Mouse (Mus musculus): ENCODE data around the gene Ctso. TPM values are rescaled to one million over a fixed set of nuclear protein-coding genes. Genes with fewer than 3 reads are reported as not detected.

Ctso gene
- 5.1 and 7.1 TPM in 2 replicates for polyA plus RNA-seq (2014; fragmentation: Nextera tagmentation; extraction: Ambion mirVana)

- peak within 1 kb of the TSS; percentile 58; the same call in 1 of the 2 replicates for H3K27ac ChIP-seq (replicated peaks; ENCODE audit: low read depth, low read length)
- peak within 1 kb of the TSS; percentile 60 for H3K4me3 ChIP-seq (replicated peaks; ENCODE audit: low read depth, low read length)
- no peaks in the 10 kb centered on the region for H3K36me3 ChIP-seq (ENCODE audit: control insufficient read depth, insufficient read depth, low read length)
- H3K4me2 ChIP-seq (ENCODE audit: low read length): peak within 1 kb of the TSS; percentile 68
- no peaks in the 10 kb centered on the region for H3K4me1 ChIP-seq (ENCODE audit: control insufficient read depth, insufficient read depth, low read length)
- 11% methylated on average over 27 of the region's 27 CpGs for WGBS
- H3K27me3 ChIP-seq (ENCODE audit: control insufficient read depth, insufficient read depth, low read length): no peaks in the 10 kb centered on the region
- no peaks in the 10 kb centered on the region for H3K9me3 ChIP-seq (ENCODE audit: control insufficient read depth, low read length)
- ATAC-seq (ENCODE audit: low FRiP score, low TSS enrichment) (peak; percentile 81), DNase-seq (peak; percentile 88)
- H3K9ac ChIP-seq (replicated peaks; ENCODE audit: low read length): peak within 1 kb of the TSS; percentile 67
These were observed at the start of gene Ctso for GRCm38 (mm10) chr3:81932141-81933101. Ctso (plus strand) TSS chr3:81932601.

DNA sequence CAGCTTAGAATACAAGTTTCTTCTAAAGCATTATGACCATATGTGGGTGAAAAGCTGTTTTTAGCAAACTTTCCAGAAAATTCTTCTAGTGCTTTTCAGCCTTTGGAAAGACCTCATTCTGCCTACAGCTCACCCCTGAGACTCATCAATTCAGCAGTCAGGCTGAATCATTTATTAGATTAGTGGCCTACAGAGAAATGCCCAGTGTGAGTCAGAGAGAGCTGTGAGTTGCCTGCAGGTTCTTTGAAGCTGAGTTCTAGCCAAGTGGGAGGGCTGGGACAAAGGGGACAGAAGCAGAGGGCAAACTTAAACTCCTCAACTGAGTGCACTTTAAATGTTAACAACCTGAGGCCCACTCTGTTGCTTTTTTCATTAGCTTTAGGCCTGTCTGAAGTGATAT is 48.5 kb upstream of the Ctso start:
- Histone ChIP-seq H3K9me3 (ENCODE audit: control insufficient read depth, low read length) (no peaks in the 10 kb centered on the region), H3K4me1 (ENCODE audit: control insufficient read depth, insufficient read depth, low read length) (no peaks in the 10 kb centered on the region), H3K27ac (replicated peaks; ENCODE audit: low read depth, low read length) (no peak overlapping the region), H3K9ac (replicated peaks; ENCODE audit: low read length) (no peak overlapping the region), H3K4me2 (ENCODE audit: low read length) (no peak overlapping the region), H3K4me3 (replicated peaks; ENCODE audit: low read depth, low read length) (no peak overlapping the region), H3K27me3 (ENCODE audit: control insufficient read depth, insufficient read depth, low read length) (no peaks in the 10 kb centered on the region), H3K36me3 (ENCODE audit: control insufficient read depth, insufficient read depth, low read length) (no peaks in the 10 kb centered on the region)
- DNase-seq (no peak), ATAC-seq (ENCODE audit: low FRiP score, low TSS enrichment) (no peak)

DNA sequence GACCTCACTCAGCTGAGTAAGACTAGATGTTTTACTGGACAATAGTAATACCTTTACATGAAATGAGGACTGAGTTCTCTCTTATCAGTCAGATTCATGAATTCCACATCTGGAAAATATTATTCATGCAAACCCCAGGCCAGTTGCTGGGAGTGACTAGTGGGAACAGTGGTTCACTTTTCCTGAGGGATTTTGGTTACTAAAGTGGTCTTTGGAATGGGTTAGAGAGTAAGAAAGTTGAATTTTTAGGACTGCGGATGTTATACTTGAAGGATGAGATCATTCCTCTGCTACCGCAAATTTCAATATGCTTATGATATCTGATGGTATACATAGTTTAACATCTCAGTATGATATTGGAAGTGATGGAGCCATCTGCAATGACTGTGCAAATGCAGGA is 46.8 kb upstream of the Ctso start:
- H3K9ac ChIP-seq (replicated peaks; ENCODE audit: low read length): no peak overlapping the region
- no peaks in the 10 kb centered on the region for H3K36me3 ChIP-seq (ENCODE audit: control insufficient read depth, insufficient read depth, low read length)
- no peak overlapping the region for H3K4me2 ChIP-seq (ENCODE audit: low read length)
- no peaks in the 10 kb centered on the region for H3K9me3 ChIP-seq (ENCODE audit: control insufficient read depth, low read length)
- DNase-seq (no peak), ATAC-seq (ENCODE audit: low FRiP score, low TSS enrichment) (no peak)
- no peaks in the 10 kb centered on the region for H3K27me3 ChIP-seq (ENCODE audit: control insufficient read depth, insufficient read depth, low read length)
- no peak overlapping the region for H3K27ac ChIP-seq (replicated peaks; ENCODE audit: low read depth, low read length)
- WGBS: 95% methylated on average over 2 of the region's 2 CpGs
- H3K4me1 ChIP-seq (ENCODE audit: control insufficient read depth, insufficient read depth, low read length): no peaks in the 10 kb centered on the region
- H3K4me3 ChIP-seq (replicated peaks; ENCODE audit: low read depth, low read length): no peak overlapping the region

- Histone ChIP-seq H3K4me1 (ENCODE audit: control insufficient read depth, insufficient read depth, low read length) (no peaks in the 10 kb centered on the region), H3K36me3 (ENCODE audit: control insufficient read depth, insufficient read depth, low read length) (no peaks in the 10 kb centered on the region), H3K9ac (replicated peaks; ENCODE audit: low read length) (no peak overlapping the region), H3K27ac (replicated peaks; ENCODE audit: low read depth, low read length) (no peak overlapping the region), H3K9me3 (ENCODE audit: control insufficient read depth, low read length) (no peaks in the 10 kb centered on the region), H3K4me2 (ENCODE audit: low read length) (no peak overlapping the region), H3K4me3 (replicated peaks; ENCODE audit: low read depth, low read length) (no peak overlapping the region), H3K27me3 (ENCODE audit: control insufficient read depth, insufficient read depth, low read length) (no peaks in the 10 kb centered on the region)
- no peak for ATAC-seq (ENCODE audit: low FRiP score, low TSS enrichment)
- WGBS: 72% methylated on average over 6 of the region's 6 CpGs
- DNase-seq: peak; percentile 4
These were observed 43.3 kb upstream of the Ctso start for GRCm38 (mm10) chr3:81889137-81889536.

GRCm38 (mm10) chr3:81910286-81911036 is 21.9 kb upstream of the Ctso start:
- H3K4me3 ChIP-seq (replicated peaks; ENCODE audit: low read depth, low read length): no peak overlapping the region
- no peaks in the 10 kb centered on the region for H3K9me3 ChIP-seq (ENCODE audit: control insufficient read depth, low read length)
- H3K27ac ChIP-seq (replicated peaks; ENCODE audit: low read depth, low read length): no peak overlapping the region
- H3K27me3 ChIP-seq (ENCODE audit: control insufficient read depth, insufficient read depth, low read length): no peaks in the 10 kb centered on the region
- 47% methylated on average over 6 of the region's 6 CpGs for WGBS
- no peak overlapping the region for H3K4me2 ChIP-seq (ENCODE audit: low read length)
- ATAC-seq (ENCODE audit: low FRiP score, low TSS enrichment): no peak
- H3K36me3 ChIP-seq (ENCODE audit: control insufficient read depth, insufficient read depth, low read length): no peaks in the 10 kb centered on the region
- no peak for DNase-seq
- H3K4me1 ChIP-seq (ENCODE audit: control insufficient read depth, insufficient read depth, low read length): no peaks in the 10 kb centered on the region
- H3K9ac ChIP-seq (replicated peaks; ENCODE audit: low read length): no peak overlapping the region

DNA sequence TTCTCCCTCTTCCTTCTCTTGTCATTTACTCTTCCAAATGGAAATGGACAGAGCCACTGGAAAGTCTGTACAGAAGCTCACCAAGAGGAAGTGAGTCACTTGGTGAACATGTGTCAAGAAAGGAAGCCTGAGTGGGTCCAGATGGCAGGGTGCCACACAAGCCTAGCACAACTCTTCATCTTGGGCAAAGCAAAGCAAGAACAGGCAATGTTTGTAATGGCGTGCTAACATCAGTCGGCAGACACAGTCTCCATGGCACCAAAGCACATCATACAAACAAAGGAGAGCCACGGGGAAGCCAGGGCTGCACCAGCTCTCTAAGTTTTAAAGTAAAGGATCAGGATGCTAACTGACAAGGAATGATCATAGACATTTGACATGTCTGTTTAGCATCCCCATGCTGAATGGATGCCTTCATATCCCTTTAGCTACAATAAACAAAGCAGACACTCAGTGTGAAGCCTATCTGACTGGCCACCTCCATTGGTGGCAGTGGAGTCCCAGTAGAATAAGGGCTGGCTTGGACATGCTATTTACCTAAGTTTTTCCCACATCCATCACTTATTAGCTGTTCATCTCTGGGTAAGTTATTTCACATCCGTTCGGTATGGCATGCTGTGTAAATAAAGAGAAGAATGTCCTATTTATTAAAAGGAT is 16.2 kb upstream of the Ctso start:
- 50% methylated on average over 5 of the region's 5 CpGs for WGBS
- Histone ChIP-seq H3K4me2 (ENCODE audit: low read length) (no peak overlapping the region), H3K27me3 (ENCODE audit: control insufficient read depth, insufficient read depth, low read length) (no peaks in the 10 kb centered on the region), H3K4me3 (replicated peaks; ENCODE audit: low read depth, low read length) (no peak overlapping the region), H3K9me3 (ENCODE audit: control insufficient read depth, low read length) (no peaks in the 10 kb centered on the region), H3K36me3 (ENCODE audit: control insufficient read depth, insufficient read depth, low read length) (no peaks in the 10 kb centered on the region), H3K4me1 (ENCODE audit: control insufficient read depth, insufficient read depth, low read length) (no peaks in the 10 kb centered on the region), H3K9ac (replicated peaks; ENCODE audit: low read length) (no peak overlapping the region), H3K27ac (replicated peaks; ENCODE audit: low read depth, low read length) (no peak overlapping the region)
- DNase-seq: no peak
- ATAC-seq (ENCODE audit: low FRiP score, low TSS enrichment): no peak

GRCm38 (mm10) chr3:81917354-81917935 is 15.0 kb upstream of the Ctso start:
- 92% methylated on average over 3 of the region's 3 CpGs for WGBS
- Histone ChIP-seq H3K27ac (replicated peaks; ENCODE audit: low read depth, low read length) (0 out of 2 replicates have a peak overlapping the region, but pooled peaks have one; percentile 27), H3K4me2 (ENCODE audit: low read length) (no peak overlapping the region), H3K27me3 (ENCODE audit: control insufficient read depth, insufficient read depth, low read length) (no peaks in the 10 kb centered on the region), H3K4me1 (ENCODE audit: control insufficient read depth, insufficient read depth, low read length) (no peaks in the 10 kb centered on the region), H3K4me3 (replicated peaks; ENCODE audit: low read depth, low read length) (no peak overlapping the region), H3K36me3 (ENCODE audit: control insufficient read depth, insufficient read depth, low read length) (no peaks in the 10 kb centered on the region), H3K9ac (replicated peaks; ENCODE audit: low read length) (no peak overlapping the region), H3K9me3 (ENCODE audit: control insufficient read depth, low read length) (no peaks in the 10 kb centered on the region)
- ATAC-seq (ENCODE audit: low FRiP score, low TSS enrichment): no peak
- no peak for DNase-seq

- no peak overlapping the region for H3K27ac ChIP-seq (replicated peaks; ENCODE audit: low read depth, low read length)
- ATAC-seq (ENCODE audit: low FRiP score, low TSS enrichment): no peak
- no peak overlapping the region for H3K9ac ChIP-seq (replicated peaks; ENCODE audit: low read length)
- H3K9me3 ChIP-seq (ENCODE audit: control insufficient read depth, low read length): no peaks in the 10 kb centered on the region
- peaks cover 5% of the 10 kb centered on the region for H3K4me1 ChIP-seq (ENCODE audit: control insufficient read depth, insufficient read depth, low read length)
- H3K4me2 ChIP-seq (ENCODE audit: low read length): no peak overlapping the region
- WGBS: 87% methylated on average over 8 of the region's 8 CpGs
- H3K27me3 ChIP-seq (ENCODE audit: control insufficient read depth, insufficient read depth, low read length): no peaks in the 10 kb centered on the region
- no peak overlapping the region for H3K4me3 ChIP-seq (replicated peaks; ENCODE audit: low read depth, low read length)
- no peak for DNase-seq
- no peaks in the 10 kb centered on the region for H3K36me3 ChIP-seq (ENCODE audit: control insufficient read depth, insufficient read depth, low read length)
These were observed 14.2 kb upstream of the Ctso start for GRCm38 (mm10) chr3:81918215-81918614.

All from midbrain, embryonic 14.5 days (tissue).